Mouse (Mus musculus): Measurements from ENCODE around the gene 1110002E22Rik. TPM values are rescaled to one million over a fixed set of nuclear protein-coding genes. Genes with fewer than 3 reads are reported as not detected.
A peak's percentile ranks its signal among the peaks of the same experiment; 100 is the strongest.

The 1110002E22Rik gene
- polyA plus RNA-seq, 1 experiment from 2014 or later: 0.19 TPM

DNA sequence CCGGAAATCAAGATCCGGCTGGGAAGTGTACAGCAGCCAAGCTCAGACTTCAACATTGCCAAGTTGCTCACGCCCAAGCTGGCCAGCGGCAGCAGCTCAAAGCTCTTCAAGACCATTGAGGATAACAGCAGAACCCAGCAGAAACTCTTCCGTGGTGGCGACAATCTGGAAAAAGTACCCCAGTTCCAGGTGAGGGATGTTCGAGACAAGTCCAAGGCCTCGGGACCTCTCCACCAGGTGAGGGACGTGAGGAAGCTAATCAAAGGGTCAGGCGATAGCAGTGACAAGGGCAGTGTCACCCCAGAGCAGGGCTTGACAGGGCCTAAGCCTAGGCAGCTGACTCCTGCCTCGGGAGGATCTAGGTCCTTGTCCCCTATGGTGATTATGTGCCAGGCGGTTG, 3.3 kb downstream of the 1110002E22Rik start:
- Histone ChIP-seq H3K4me3 (no peak overlapping the region), H3K4me2 (replicated peaks) (no peak overlapping the region), H3K4me1 (peaks cover 20% of the 10 kb centered on the region), H3K36me3 (no peaks in the 10 kb centered on the region), H3K9ac (no peak overlapping the region), H3K27me3 (replicated peaks) (no peaks in the 10 kb centered on the region), H3K27ac (no peak overlapping the region), H3K9me3 (no peaks in the 10 kb centered on the region)
- WGBS: 93% methylated on average over 12 of the region's 12 CpGs
- ATAC-seq (ENCODE audit: low FRiP score, low read depth): no peak

DNA sequence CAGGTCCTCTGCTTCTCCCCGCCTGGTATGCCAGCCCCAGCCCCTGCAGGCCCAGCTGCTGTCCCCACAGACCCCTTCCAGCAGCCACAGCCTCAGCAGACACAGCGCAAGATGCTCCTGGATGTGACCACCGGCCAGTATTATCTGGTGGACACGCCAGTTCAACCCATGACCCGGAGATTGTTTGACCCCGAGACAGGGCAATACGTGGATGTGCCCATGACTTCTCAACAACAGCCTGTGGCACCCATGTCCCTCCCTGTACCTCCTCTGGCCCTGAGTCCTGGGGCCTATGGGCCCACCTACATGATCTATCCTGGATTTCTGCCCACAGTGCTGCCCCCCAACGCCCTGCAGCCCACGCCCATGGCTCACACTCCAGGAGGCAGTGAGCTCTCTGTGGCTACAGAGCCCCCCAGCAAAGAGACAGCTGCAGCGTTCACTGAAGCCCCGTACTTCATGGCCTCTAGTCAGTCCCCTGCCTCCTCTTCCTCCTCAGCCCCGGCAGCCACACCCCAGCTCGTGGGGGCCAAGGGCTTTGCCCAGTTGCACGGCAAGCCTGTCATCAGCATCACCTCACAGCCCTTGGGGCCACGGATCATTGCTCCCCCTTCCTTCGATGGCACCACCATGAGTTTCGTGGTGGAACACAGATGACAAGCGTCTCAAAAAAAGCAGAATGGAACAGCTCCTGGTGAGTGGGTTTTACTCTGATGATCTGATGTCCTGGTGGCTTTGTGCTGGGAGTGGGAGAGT, 5.1 kb downstream of the 1110002E22Rik start:
- no peaks in the 10 kb centered on the region for H3K9me3 ChIP-seq
- peaks cover 20% of the 10 kb centered on the region for H3K4me1 ChIP-seq
- WGBS: 70% methylated on average over 18 of the region's 18 CpGs
- no peaks in the 10 kb centered on the region for H3K27me3 ChIP-seq (replicated peaks)
- H3K4me2 ChIP-seq (replicated peaks): no peak overlapping the region
- H3K9ac ChIP-seq: no peak overlapping the region
- ATAC-seq (ENCODE audit: low FRiP score, low read depth): no peak
- no peak overlapping the region for H3K4me3 ChIP-seq
- no peak overlapping the region for H3K27ac ChIP-seq
- H3K36me3 ChIP-seq: no peaks in the 10 kb centered on the region

DNA sequence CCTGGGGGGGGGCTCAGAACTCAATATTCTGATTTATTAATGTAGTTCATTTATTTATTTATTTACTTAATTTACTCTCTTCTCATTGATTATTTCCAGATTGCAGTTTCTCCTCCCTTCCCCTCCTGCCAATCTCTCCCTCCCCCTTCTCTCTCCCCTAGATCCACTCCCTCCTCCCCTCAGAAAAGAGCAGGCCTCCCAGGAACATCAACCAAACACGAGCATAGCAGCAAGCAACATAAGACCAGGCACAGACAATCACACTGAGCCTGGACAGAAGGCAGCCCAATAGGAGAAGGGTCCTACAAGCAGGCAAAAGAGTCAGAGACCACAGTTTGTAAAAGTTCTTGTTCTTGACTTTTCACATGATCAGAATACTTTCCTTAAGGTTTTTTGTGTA, 6.2 kb downstream of the 1110002E22Rik start:
- WGBS: 4% methylated on average over 1 of the region's 1 CpGs
- H3K4me2 ChIP-seq (replicated peaks): no peak overlapping the region
- peaks cover 17% of the 10 kb centered on the region for H3K4me1 ChIP-seq
- no peaks in the 10 kb centered on the region for H3K36me3 ChIP-seq
- H3K9me3 ChIP-seq: no peaks in the 10 kb centered on the region
- no peak overlapping the region for H3K4me3 ChIP-seq
- ATAC-seq (ENCODE audit: low FRiP score, low read depth): no peak
- H3K27me3 ChIP-seq (replicated peaks): no peaks in the 10 kb centered on the region
- H3K9ac ChIP-seq: no peak overlapping the region
- no peak overlapping the region for H3K27ac ChIP-seq

DNA sequence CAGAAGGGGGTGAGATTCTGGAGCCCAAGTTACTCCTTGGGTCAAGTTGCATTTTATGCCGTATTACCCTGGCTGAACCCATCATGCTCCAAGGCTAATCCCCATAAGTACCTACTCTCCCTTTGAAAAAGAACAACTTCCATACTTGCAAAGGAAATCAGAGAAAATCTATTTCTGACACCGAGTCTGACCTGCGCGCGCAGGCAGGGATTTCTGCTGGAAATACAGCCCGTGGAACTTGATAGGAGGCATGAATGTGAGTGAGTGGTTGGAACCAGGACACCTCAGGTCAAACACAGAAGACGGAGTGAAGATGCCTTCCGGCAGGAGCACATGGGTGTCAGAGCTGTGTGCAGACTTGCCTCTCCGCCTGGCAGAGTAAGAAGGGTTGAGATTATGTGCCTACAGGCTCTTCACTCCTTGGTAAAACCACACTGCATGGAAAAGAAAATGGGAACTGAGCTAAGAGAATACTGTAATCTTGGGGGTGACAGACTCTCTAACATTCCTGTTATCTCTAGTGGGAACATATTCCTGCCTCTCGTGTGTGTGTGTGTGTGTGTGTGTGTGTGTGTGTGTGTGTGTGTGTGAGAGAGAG, 6.7 kb downstream of the 1110002E22Rik start:
- no peaks in the 10 kb centered on the region for H3K36me3 ChIP-seq
- no peak overlapping the region for H3K27ac ChIP-seq

DNA sequence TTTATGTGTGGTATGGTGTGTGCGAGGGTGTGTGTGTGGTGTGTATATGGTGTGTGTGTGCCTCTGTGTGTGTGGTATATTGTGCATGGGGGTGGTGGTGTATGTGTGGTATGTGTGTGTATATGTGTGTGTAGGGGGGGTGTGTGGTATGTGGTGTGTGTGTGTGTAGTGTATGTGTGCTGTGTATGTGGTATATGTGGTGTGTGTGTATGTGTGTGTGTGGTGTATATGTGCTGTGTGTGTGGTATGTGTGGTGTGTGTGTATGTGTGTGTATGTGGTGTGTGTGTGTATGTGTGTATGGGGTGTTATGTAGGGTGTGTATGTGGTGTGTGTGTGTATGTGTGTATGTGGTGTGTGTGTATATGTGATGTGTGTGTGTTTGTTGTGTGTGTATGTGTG, 9.4 kb downstream of the 1110002E22Rik start:
- no peaks in the 10 kb centered on the region for H3K36me3 ChIP-seq
- no peaks in the 10 kb centered on the region for H3K27me3 ChIP-seq (replicated peaks)
- H3K27ac ChIP-seq: no peak overlapping the region
- no peak overlapping the region for H3K4me3 ChIP-seq
- H3K4me1 ChIP-seq: peaks cover 11% of the 10 kb centered on the region; the same call in 1 of the 2 replicates
- no peak overlapping the region for H3K4me2 ChIP-seq (replicated peaks)
- no peak overlapping the region for H3K9ac ChIP-seq
- WGBS: 97% methylated on average over 1 of the region's 1 CpGs
- H3K9me3 ChIP-seq: no peaks in the 10 kb centered on the region
- ATAC-seq (ENCODE audit: low FRiP score, low read depth): no peak

More for the DNA sequence above, 6.7 kb downstream of the 1110002E22Rik start:
- 89% methylated on average over 10 of the region's 10 CpGs for WGBS
- no peak for ATAC-seq (ENCODE audit: low FRiP score, low read depth)
- Histone ChIP-seq H3K9ac (no peak overlapping the region), H3K9me3 (no peaks in the 10 kb centered on the region), H3K4me1 (peaks cover 11% of the 10 kb centered on the region), H3K4me2 (replicated peaks) (no peak overlapping the region), H3K4me3 (no peak overlapping the region), H3K27me3 (replicated peaks) (no peaks in the 10 kb centered on the region)

DNA sequence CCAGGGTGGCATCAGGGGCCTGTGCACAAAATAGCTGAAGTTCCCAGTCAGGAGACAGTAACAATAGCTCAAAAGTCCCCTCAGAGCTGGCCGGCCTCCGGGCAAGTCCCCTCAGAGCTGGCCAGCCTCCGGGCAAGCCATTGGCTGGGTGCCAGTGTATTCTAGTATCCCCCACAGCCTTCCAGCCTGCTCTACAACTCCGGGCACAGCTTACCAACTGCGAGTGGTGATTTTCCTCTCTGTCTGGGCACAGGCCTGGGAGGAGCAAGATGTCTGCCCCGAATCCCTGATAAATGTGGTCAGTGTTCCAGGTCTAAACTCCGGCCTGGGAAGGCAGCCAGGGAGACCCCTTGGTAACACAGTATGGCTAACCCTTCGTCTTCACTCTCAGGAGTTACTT, 10.4 kb downstream of the 1110002E22Rik start:
- 72% methylated on average over 8 of the region's 8 CpGs for WGBS
- Histone ChIP-seq H3K9me3 (no peaks in the 10 kb centered on the region), H3K4me3 (no peak overlapping the region), H3K4me1 (peaks cover 5% of the 10 kb centered on the region; the same call in 1 of the 2 replicates), H3K9ac (no peak overlapping the region), H3K27ac (no peak overlapping the region), H3K36me3 (no peaks in the 10 kb centered on the region), H3K4me2 (replicated peaks) (no peak overlapping the region), H3K27me3 (replicated peaks) (no peaks in the 10 kb centered on the region)
- ATAC-seq (ENCODE audit: low FRiP score, low read depth): no peak

DNA sequence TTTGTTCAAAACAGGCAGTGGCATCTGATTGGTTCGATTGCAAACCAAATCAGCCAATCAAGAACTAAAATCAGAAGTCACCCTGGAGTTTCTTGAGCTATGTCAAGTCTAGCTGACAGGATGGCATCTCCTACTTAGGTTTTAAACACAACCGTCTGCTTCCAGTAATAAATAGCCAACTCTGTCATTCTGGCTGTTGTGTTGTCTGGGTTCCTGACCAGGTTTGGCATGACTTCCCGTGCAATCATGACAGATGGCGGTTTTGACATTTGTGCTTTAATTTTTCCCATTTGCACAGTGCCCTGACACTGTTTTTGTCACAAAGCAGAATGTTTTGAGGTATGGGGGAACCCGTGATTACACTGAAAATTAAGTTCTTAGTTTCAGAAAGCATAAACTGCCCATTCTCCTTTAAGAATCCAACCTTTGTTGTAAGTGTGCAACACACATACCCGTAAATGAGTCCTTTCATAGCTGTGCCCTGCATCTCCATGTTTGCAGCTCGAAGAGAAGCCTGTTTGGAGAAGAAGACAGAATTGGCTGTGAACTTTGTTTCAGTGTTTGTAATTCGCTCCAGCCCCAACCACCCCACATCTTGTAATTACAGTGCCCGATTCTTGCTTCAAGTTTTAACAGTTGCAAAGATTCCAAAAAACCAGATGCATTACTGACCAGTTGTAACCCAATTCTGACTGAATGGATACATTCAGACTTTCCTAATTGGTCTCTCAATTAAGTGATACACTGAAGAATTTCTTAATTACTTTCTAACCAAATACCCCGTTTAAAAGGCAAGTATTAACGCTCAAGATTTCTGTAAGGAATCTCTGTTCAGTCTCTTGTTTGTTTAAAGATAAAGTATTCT, 12.9 kb downstream of the 1110002E22Rik start:
- Histone ChIP-seq H3K4me2 (replicated peaks) (no peak overlapping the region), H3K9me3 (no peaks in the 10 kb centered on the region), H3K4me3 (no peak overlapping the region), H3K27me3 (replicated peaks) (no peaks in the 10 kb centered on the region), H3K27ac (no peak overlapping the region), H3K9ac (no peak overlapping the region), H3K4me1 (no peaks in the 10 kb centered on the region), H3K36me3 (no peaks in the 10 kb centered on the region)
- 84% methylated on average over 11 of the region's 11 CpGs for WGBS
- ATAC-seq (ENCODE audit: low FRiP score, low read depth): no peak

DNA sequence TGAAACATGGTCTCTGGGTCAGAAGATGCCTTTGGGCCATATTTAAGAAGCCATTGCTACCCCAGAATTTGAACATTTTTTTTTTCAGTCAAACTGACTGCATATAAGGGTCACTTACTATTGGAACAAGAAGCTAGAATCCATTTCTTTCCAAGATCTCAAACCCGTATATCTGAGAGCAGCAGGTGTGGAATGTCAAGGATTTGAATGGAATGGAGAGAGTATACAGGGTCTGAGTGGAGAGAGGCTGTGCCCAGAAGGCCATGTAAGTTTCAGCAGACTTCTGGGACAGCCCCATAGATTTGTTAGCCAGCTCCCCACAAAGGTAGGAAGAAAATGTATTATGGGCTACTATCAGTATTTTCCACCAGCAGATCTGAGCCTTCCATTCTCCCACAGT, 13.8 kb downstream of the 1110002E22Rik start:
- Histone ChIP-seq H3K27me3 (replicated peaks) (no peaks in the 10 kb centered on the region), H3K4me1 (no peaks in the 10 kb centered on the region), H3K27ac (no peak overlapping the region), H3K4me3 (no peak overlapping the region), H3K9ac (no peak overlapping the region), H3K9me3 (no peaks in the 10 kb centered on the region), H3K4me2 (replicated peaks) (no peak overlapping the region), H3K36me3 (no peaks in the 10 kb centered on the region)
- 89% methylated on average over 1 of the region's 1 CpGs for WGBS
- ATAC-seq (ENCODE audit: low FRiP score, low read depth): no peak

DNA sequence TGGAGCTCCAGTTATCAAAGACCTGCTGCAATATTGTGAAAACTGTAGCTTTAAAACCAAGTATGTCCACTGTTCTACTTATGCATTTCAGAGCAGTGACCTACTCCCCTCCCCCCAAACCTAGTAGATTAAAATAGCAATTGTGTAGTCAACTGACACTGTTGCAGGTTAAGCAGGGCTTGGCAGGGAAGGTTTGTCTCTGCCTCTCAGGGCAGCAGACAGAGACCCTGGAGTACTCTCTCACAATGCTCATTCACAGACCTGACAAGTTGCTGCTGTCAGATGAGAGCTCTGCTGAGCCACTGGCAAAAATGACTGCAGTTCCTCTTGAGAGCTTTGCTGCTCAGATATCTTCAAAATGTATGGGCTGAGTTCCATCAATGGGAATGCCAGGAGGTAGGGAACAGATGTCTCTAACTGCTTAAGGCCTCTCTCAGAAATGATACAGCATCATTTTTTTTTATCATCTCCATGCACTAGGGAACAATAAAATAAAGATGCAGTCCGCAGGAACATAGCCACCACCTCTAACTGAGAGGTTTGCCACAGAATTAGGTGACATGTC, 18.3 kb downstream of the 1110002E22Rik start:
- Histone ChIP-seq H3K27me3 (replicated peaks) (no peaks in the 10 kb centered on the region), H3K4me2 (replicated peaks) (no peak overlapping the region), H3K36me3 (no peaks in the 10 kb centered on the region), H3K9ac (no peak overlapping the region), H3K4me3 (no peak overlapping the region), H3K9me3 (no peaks in the 10 kb centered on the region), H3K4me1 (no peaks in the 10 kb centered on the region), H3K27ac (no peak overlapping the region)
- WGBS: 75% methylated on average over 1 of the region's 1 CpGs
- ATAC-seq (ENCODE audit: low FRiP score, low read depth): no peak

DNA sequence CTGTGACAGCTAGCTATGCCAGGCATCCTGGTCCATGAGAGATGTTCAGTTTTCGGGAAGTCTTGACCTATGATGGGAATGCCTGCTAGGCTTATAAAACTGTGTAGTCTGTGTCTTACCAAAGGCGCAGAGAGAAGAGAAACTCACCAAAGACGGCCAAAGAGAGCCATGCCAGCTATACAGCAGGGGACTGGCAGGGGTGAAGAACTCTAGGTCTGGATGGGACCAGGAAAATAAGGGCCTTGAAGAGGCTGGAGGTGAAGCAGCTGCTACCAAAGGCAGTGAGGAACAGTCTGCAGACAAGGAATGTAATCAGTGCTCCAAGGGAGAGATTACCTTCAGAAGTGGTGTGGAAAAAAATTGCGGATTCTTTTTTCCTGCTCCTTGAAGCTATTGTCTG, 19.0 kb downstream of the 1110002E22Rik start:
- no peaks in the 10 kb centered on the region for H3K27me3 ChIP-seq (replicated peaks)
- H3K4me2 ChIP-seq (replicated peaks): no peak overlapping the region
- 85% methylated on average over 4 of the region's 4 CpGs for WGBS
- no peaks in the 10 kb centered on the region for H3K4me1 ChIP-seq
- H3K4me3 ChIP-seq: no peak overlapping the region
- no peak overlapping the region for H3K27ac ChIP-seq
- H3K9ac ChIP-seq: no peak overlapping the region
- H3K36me3 ChIP-seq: no peaks in the 10 kb centered on the region
- H3K9me3 ChIP-seq: no peaks in the 10 kb centered on the region
- ATAC-seq (ENCODE audit: low FRiP score, low read depth): no peak

DNA sequence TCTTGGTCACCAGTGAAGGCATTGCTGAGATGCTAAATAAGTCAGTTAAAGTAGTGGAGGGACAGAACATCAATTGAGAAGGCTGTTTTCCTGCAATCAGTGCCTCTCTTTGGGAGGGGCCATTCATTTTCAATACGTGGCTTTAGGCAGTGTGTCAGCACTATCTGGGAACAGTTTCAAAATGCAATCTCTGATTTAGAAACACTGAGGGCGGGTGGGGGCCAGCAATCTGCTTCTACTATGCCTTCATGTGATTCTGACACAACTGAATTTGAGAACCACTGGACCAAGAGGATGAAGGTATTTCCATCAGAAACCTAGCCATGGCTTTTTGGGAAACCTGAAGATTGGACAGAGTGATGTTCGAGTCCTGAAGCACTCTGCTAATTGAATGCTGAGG, 30.4 kb downstream of the 1110002E22Rik start:
- H3K4me2 ChIP-seq (replicated peaks): no peak overlapping the region
- no peaks in the 10 kb centered on the region for H3K9me3 ChIP-seq
- H3K4me3 ChIP-seq: no peak overlapping the region
- H3K27ac ChIP-seq: no peak overlapping the region
- H3K36me3 ChIP-seq: no peaks in the 10 kb centered on the region
- 88% methylated on average over 3 of the region's 3 CpGs for WGBS
- H3K4me1 ChIP-seq: no peaks in the 10 kb centered on the region
- H3K9ac ChIP-seq: no peak overlapping the region
- H3K27me3 ChIP-seq (replicated peaks): no peaks in the 10 kb centered on the region
- no peak for ATAC-seq (ENCODE audit: low FRiP score, low read depth)

DNA sequence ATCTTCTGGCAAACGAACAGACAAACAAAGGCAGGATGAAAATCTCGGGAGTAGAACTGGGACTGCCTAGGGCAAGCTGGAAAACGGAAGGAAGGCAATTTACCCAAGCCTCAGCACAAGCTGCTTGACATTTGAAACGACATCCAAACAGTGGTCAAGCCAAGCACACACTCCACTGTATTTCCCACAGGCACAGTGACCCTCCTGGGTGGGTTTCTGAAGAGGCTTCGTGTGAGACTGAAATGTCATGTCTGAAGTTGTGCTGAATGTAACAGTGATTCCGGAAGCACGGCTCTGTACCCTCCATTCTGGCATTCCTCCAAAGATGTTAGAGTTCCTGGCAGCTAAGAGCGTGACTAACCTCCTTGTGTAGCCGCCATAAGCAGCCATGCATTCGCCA, 30.9 kb downstream of the 1110002E22Rik start:
- H3K27ac ChIP-seq: no peak overlapping the region

More for the DNA sequence above, 30.9 kb downstream of the 1110002E22Rik start:
- no peaks in the 10 kb centered on the region for H3K36me3 ChIP-seq
- no peaks in the 10 kb centered on the region for H3K9me3 ChIP-seq
- no peaks in the 10 kb centered on the region for H3K4me1 ChIP-seq
- H3K4me2 ChIP-seq (replicated peaks): no peak overlapping the region
- H3K27me3 ChIP-seq (replicated peaks): no peaks in the 10 kb centered on the region
- WGBS: 73% methylated on average over 10 of the region's 10 CpGs
- no peak overlapping the region for H3K9ac ChIP-seq
- peak; percentile 46; the same call in 1 of the 2 replicates for ATAC-seq (ENCODE audit: low FRiP score, low read depth)
- no peak overlapping the region for H3K4me3 ChIP-seq

Data from neural tube, embryonic 12.5 days (tissue).